Mouse (Mus musculus): ENCODE measurements around the gene Tmprss5.

Gene Tmprss5

GRCm38 (mm10) chr9:49081107-49081506 lies at the start of gene Tmprss5:
Tmprss5 (plus strand) TSS chr9:49081260.
- DNase-seq (ENCODE audit: low spot score), result no peak

- DNase-seq (ENCODE audit: low spot score), result peak; percentile 30
Observed at GRCm38 (mm10) chr9:49034764-49035163, 46.3 kb upstream of the Tmprss5 start.

GRCm38 (mm10) chr9:49050901-49051300 lies 30.2 kb upstream of the Tmprss5 start:
- DNase-seq (ENCODE audit: low spot score), result no peak

GRCm38 (mm10) chr9:49051349-49051748 lies 29.7 kb upstream of the Tmprss5 start:
- peak; percentile 72 for DNase-seq (ENCODE audit: low spot score)

GRCm38 (mm10) chr9:49054028-49054427 lies 27.0 kb upstream of the Tmprss5 start:
- DNase-seq (ENCODE audit: low spot score), result no peak

GRCm38 (mm10) chr9:49055333-49056205 lies 25.5 kb upstream of the Tmprss5 start, which contains the start of gene Zw10:
Zw10 (plus strand) TSS chr9:49055613.
- DNase-seq (ENCODE audit: low spot score), result peak; percentile 94

GRCm38 (mm10) chr9:49076847-49077246 lies 4.2 kb upstream of the Tmprss5 start:
- no peak for DNase-seq (ENCODE audit: low spot score)

GRCm38 (mm10) chr9:49081561-49081960 lies 501 bp downstream of the Tmprss5 start:
- peak; percentile 80 for DNase-seq (ENCODE audit: low spot score)

GRCm38 (mm10) chr9:49087317-49087716 lies 6.3 kb downstream of the Tmprss5 start:
- no peak for DNase-seq (ENCODE audit: low spot score)

- no peak for DNase-seq (ENCODE audit: low spot score)
Observed at GRCm38 (mm10) chr9:49098871-49099270, 17.8 kb downstream of the Tmprss5 start.

- peak; percentile 35 for DNase-seq (ENCODE audit: low spot score)
Observed at GRCm38 (mm10) chr9:49102328-49102727, 21.3 kb downstream of the Tmprss5 start.

- no peak for DNase-seq (ENCODE audit: low spot score)
Observed at GRCm38 (mm10) chr9:49109101-49109500, 28.0 kb downstream of the Tmprss5 start.

GRCm38 (mm10) chr9:49110476-49111220 lies 29.6 kb downstream of the Tmprss5 start:
- no peak for DNase-seq (ENCODE audit: low spot score)

- no peak for DNase-seq (ENCODE audit: low spot score)
Observed at GRCm38 (mm10) chr9:49111296-49111695, 30.2 kb downstream of the Tmprss5 start.

- no peak for DNase-seq (ENCODE audit: low spot score)
Observed at GRCm38 (mm10) chr9:49118271-49118825, 37.3 kb downstream of the Tmprss5 start.

GRCm38 (mm10) chr9:49119759-49120158 lies 38.7 kb downstream of the Tmprss5 start:
- DNase-seq (ENCODE audit: low spot score), result no peak

GRCm38 (mm10) chr9:49125706-49126105 lies 44.6 kb downstream of the Tmprss5 start:
- no peak for DNase-seq (ENCODE audit: low spot score)

- no peak for DNase-seq (ENCODE audit: low spot score)
Observed at GRCm38 (mm10) chr9:49130514-49131010, 49.5 kb downstream of the Tmprss5 start.

GRCm38 (mm10) chr9:49143841-49144240 lies 62.8 kb downstream of the Tmprss5 start:
- no peak for DNase-seq (ENCODE audit: low spot score)

GRCm38 (mm10) chr9:49145776-49146175 lies 64.7 kb downstream of the Tmprss5 start:
- DNase-seq (ENCODE audit: low spot score), result no peak

GRCm38 (mm10) chr9:49147031-49147430 lies 66.0 kb downstream of the Tmprss5 start:
- DNase-seq (ENCODE audit: low spot score), result no peak

Measured in layer of hippocampus, adult 11-12 months (tissue).